Comparison of ENCODE assay signal across 18 mouse cellular contexts in the genomic region with DNA sequence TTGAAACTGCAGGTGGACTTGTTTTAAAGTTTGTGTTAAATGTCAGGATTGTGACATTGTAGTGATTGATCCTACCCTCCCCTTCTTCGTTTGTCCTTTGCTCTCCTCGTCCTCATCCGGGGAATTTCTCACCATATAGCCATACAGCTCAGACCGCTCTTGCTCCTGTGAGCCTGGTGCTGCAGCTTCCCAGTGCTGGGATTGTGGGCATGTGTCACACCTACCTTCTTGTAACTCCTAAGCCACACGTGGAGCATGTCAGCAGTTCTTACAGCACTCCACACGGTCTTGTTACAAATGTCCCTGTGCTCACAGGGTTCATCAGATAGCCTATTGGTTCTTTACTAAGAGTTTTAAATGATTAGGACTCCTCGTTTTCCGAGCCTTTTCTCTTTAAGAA.
A peak's percentile ranks its signal among the peaks of the same experiment; 100 is the strongest.
DNase-seq lines count a peak whose midpoint lies in the region; ATAC-seq and TF ChIP-seq lines count a peak whose summit lies in the region.
"Had no signal": no experiment of that assay in that cellular context is flagged by ENCODE, and none has a peak within 500 bp of the region (broad histone marks: within the 10 kb centered on the region; RNA-seq: fewer than 3 reads in every experiment).

No protein-coding gene starts in this region.

- peak overlapping the region; percentile 72; the same call in 1 of the 2 replicates for H3K27ac ChIP-seq in heart, embryonic 10.5 days
- H3K27ac ChIP-seq in kidney, embryonic 15.5 days = 0 out of 2 replicates have a peak overlapping the region, but pooled peaks have one; percentile 22
- H3K27ac ChIP-seq: left cerebral cortex, adult 2 months; limb, embryonic 15.5 days; neural tube, embryonic 15.5 days had no signal

- no peak for DNase-seq in heart, embryonic 10.5 days (ENCODE audit: low spot score)
- no peak for DNase-seq in heart, postnatal 25 days (ENCODE audit: low spot score)
- no peak for DNase-seq in kidney, postnatal 4 days
- DNase-seq in R1 (ENCODE audit: low read depth, low spot score) = peak; percentile 37
- DNase-seq in adrenal gland, postnatal 36 days = no peak
- DNase-seq in neural tube, embryonic 10.5 days (ENCODE audit: extremely low spot score, low spot score) = no peak
- DNase-seq: adrenal gland, postnatal 14 days; cerebellum, postnatal 10 days; gastrocnemius, postnatal 36 days; lung, postnatal 14 days; right cerebral cortex, postnatal 4 days; thymus, adult 18-20 months had no signal

- no peaks in the 10 kb centered on the region for H3K27me3 ChIP-seq in heart, embryonic 10.5 days (ENCODE audit: insufficient read depth, poor library complexity, severe bottlenecking)
- H3K27me3 ChIP-seq in kidney, embryonic 15.5 days = no peaks in the 10 kb centered on the region
- H3K27me3 ChIP-seq in E14TG2a.4 (ENCODE audit: insufficient read depth, low read length) = no peaks in the 10 kb centered on the region
- H3K27me3 ChIP-seq: limb, embryonic 15.5 days; neural tube, embryonic 15.5 days had no signal

- H3K9ac ChIP-seq in kidney, embryonic 15.5 days = no peak overlapping the region
- H3K9ac ChIP-seq: limb, embryonic 15.5 days; neural tube, embryonic 15.5 days had no signal

- no peak overlapping the region for H3K4me2 ChIP-seq in kidney, embryonic 15.5 days
- H3K4me2 ChIP-seq: limb, embryonic 15.5 days; neural tube, embryonic 15.5 days had no signal

- H3K4me1 ChIP-seq in heart, embryonic 10.5 days = peaks cover 45% of the 10 kb centered on the region
- peaks cover 39% of the 10 kb centered on the region for H3K4me1 ChIP-seq in kidney, embryonic 15.5 days
- H3K4me1 ChIP-seq in E14TG2a.4 (replicated peaks; ENCODE audit: low read depth, low read length) = peaks cover 58% of the 10 kb centered on the region

- intact Hi-C loops in heart, postnatal 25 days (cut with DNase I) = loop anchor here (5.0 kb wide), 2 partner anchors 43 to 438 kb away; a partner anchor contains a TSS

- WGBS in heart, embryonic 10.5 days = 14% methylated on average over 8 of the region's 8 CpGs
- 18% methylated on average over 8 of the region's 8 CpGs for WGBS in kidney, embryonic 15.5 days

- TF ChIP-seq CTCF in E14TG2a.4 (conservative IDR thresholded peaks at IDR 0.05; ENCODE audit: low read length) = no peak

- H3K9me3 ChIP-seq in heart, embryonic 10.5 days = no peaks in the 10 kb centered on the region
- H3K9me3 ChIP-seq in kidney, embryonic 15.5 days (replicated peaks) = no peaks in the 10 kb centered on the region; the same call in 1 of the 2 replicates
- H3K9me3 ChIP-seq in E14TG2a.4 (ENCODE audit: low read length) = peaks cover 18% of the 10 kb centered on the region
- H3K9me3 ChIP-seq: limb, embryonic 15.5 days; neural tube, embryonic 15.5 days had no signal

- peak overlapping the region; percentile 1; the same call in 1 of the 2 replicates for H3K4me3 ChIP-seq in heart, embryonic 10.5 days
- no peak overlapping the region for H3K4me3 ChIP-seq in kidney, embryonic 15.5 days (replicated peaks)
- peak overlapping the region; percentile 45 for H3K4me3 ChIP-seq in E14TG2a.4 (replicated peaks; ENCODE audit: low read length)
- H3K4me3 ChIP-seq: left cerebral cortex, adult 2 months; limb, embryonic 15.5 days; neural tube, embryonic 15.5 days had no signal

- ATAC-seq in kidney, embryonic 15.5 days (replicated peaks; ENCODE audit: low FRiP score) = no peak
- ATAC-seq: hindbrain, embryonic 16.5 days had no signal

- H3K36me3 ChIP-seq in heart, embryonic 10.5 days = no peaks in the 10 kb centered on the region
- H3K36me3 ChIP-seq in kidney, embryonic 15.5 days = no peaks in the 10 kb centered on the region
- H3K36me3 ChIP-seq in E14TG2a.4 (ENCODE audit: insufficient read depth, low read length) = peaks cover 14% of the 10 kb centered on the region
- H3K36me3 ChIP-seq: limb, embryonic 15.5 days; neural tube, embryonic 15.5 days had no signal
